Mouse (Mus musculus): Measurements from ENCODE around the gene H2-K1. TPM values are rescaled to one million over a fixed set of nuclear protein-coding genes. Genes with fewer than 3 reads are reported as not detected.

Gene H2-K1
- polyA plus RNA-seq, 1 experiment from 2014 or later: 26.8 TPM

- peaks cover 55% of the 10 kb centered on the region for H3K4me1 ChIP-seq
- peak; percentile 67 for ATAC-seq (ENCODE audit: low FRiP score, low read depth)
- peak within 1 kb of the TSS; percentile 48 for H3K4me3 ChIP-seq
- H3K9me3 ChIP-seq: no peaks in the 10 kb centered on the region
- H3K9ac ChIP-seq (replicated peaks): peak within 1 kb of the TSS; percentile 63
- peaks cover 55% of the 10 kb centered on the region for H3K36me3 ChIP-seq
- H3K27me3 ChIP-seq: no peaks in the 10 kb centered on the region
- H3K4me2 ChIP-seq (replicated peaks): peak within 1 kb of the TSS; percentile 76
- WGBS: 2% methylated on average over 45 of the region's 45 CpGs
- peak within 1 kb of the TSS; percentile 89 for H3K27ac ChIP-seq (replicated peaks)
These were observed 48.9 kb downstream of the H2-K1 start, which contains the start of gene B3galt4 for GRCm38 (mm10) chr17:33951021-33951946. TSS of gene B3galt4 (minus strand) at chr17:33951488.

- Histone ChIP-seq H3K4me1 (peaks cover 54% of the 10 kb centered on the region), H3K27ac (replicated peaks) (peak overlapping the region; percentile 89; the same call in 1 of the 2 replicates)
- ATAC-seq (ENCODE audit: low FRiP score, low read depth): no peak
These were observed 50.0 kb downstream of the H2-K1 start for GRCm38 (mm10) chr17:33950131-33950625.

GRCm38 (mm10) chr17:33948905-33949537 is 51.1 kb downstream of the H2-K1 start:
- Histone ChIP-seq H3K9ac (replicated peaks) (no peak overlapping the region), H3K4me3 (no peak overlapping the region), H3K4me2 (replicated peaks) (no peak overlapping the region), H3K9me3 (no peaks in the 10 kb centered on the region), H3K27ac (replicated peaks) (no peak overlapping the region), H3K36me3 (peaks cover 75% of the 10 kb centered on the region), H3K27me3 (no peaks in the 10 kb centered on the region), H3K4me1 (peaks cover 46% of the 10 kb centered on the region)
- no peak for ATAC-seq (ENCODE audit: low FRiP score, low read depth)
- WGBS: 93% methylated on average over 19 of the region's 19 CpGs

More at GRCm38 (mm10) chr17:33950131-33950625, 50.0 kb downstream of the H2-K1 start:
- H3K9ac ChIP-seq (replicated peaks): peak overlapping the region; percentile 63
- no peaks in the 10 kb centered on the region for H3K27me3 ChIP-seq
- 74% methylated on average over 10 of the region's 10 CpGs for WGBS
- peak overlapping the region; percentile 76 for H3K4me2 ChIP-seq (replicated peaks)
- peak overlapping the region; percentile 48 for H3K4me3 ChIP-seq
- peaks cover 66% of the 10 kb centered on the region for H3K36me3 ChIP-seq
- H3K9me3 ChIP-seq: no peaks in the 10 kb centered on the region

GRCm38 (mm10) chr17:33948090-33948904 is 51.9 kb downstream of the H2-K1 start:
- Histone ChIP-seq H3K4me1 (peaks cover 38% of the 10 kb centered on the region), H3K27ac (replicated peaks) (no peak overlapping the region), H3K27me3 (no peaks in the 10 kb centered on the region), H3K36me3 (peaks cover 77% of the 10 kb centered on the region), H3K4me3 (no peak overlapping the region), H3K9me3 (no peaks in the 10 kb centered on the region), H3K4me2 (replicated peaks) (no peak overlapping the region), H3K9ac (replicated peaks) (no peak overlapping the region)
- 87% methylated on average over 22 of the region's 22 CpGs for WGBS
- ATAC-seq (ENCODE audit: low FRiP score, low read depth): no peak

GRCm38 (mm10) chr17:33947430-33948089 is 52.6 kb downstream of the H2-K1 start:
- no peak overlapping the region for H3K4me3 ChIP-seq
- H3K4me2 ChIP-seq (replicated peaks): no peak overlapping the region
- no peak overlapping the region for H3K9ac ChIP-seq (replicated peaks)
- no peak for ATAC-seq (ENCODE audit: low FRiP score, low read depth)
- H3K27ac ChIP-seq (replicated peaks): no peak overlapping the region
- no peaks in the 10 kb centered on the region for H3K27me3 ChIP-seq
- H3K9me3 ChIP-seq: no peaks in the 10 kb centered on the region
- H3K4me1 ChIP-seq: peaks cover 31% of the 10 kb centered on the region
- peaks cover 77% of the 10 kb centered on the region for H3K36me3 ChIP-seq
- whole genome bisulfite sequencing: 91% methylated on average over 10 of the region's 10 CpGs

MicroRNA genes within 50 kb of the gene (microRNA counts, 519-probe panel; counts per million panel counts)
- 4,059 counts per million, percentile 24 among the panel's probes with 10 or more counts for microRNA mmu-miR-219

Small RNA genes lying within 50 kb of the gene (microRNA-seq; reads per million reads assigned to microRNA genes)
- 3.0 reads per million, percentile 8 among the genes with 10 or more reads in this experiment for gene Mir219a-1
- not detected for gene Mir219c

Other genes with a start within 250 kb of the H2-K1 start
- 422 and 447 TPM in 2 replicates for gene Rab11b, start 239.8 kb downstream of the H2-K1 start, polyA plus RNA-seq (2016; fragmentation: Nextera tagmentation; extraction: Ambion mirVana)
- gene Angptl4, start 218.5 kb downstream of the H2-K1 start, polyA plus RNA-seq (2016; fragmentation: Nextera tagmentation; extraction: Ambion mirVana): 21.1 and 28.3 TPM in 2 replicates
- 25.5 and 31.9 TPM in 2 replicates for gene Kank3, start 189.8 kb downstream of the H2-K1 start, polyA plus RNA-seq (2016; fragmentation: Nextera tagmentation; extraction: Ambion mirVana)
- gene Rps28, start 175.8 kb downstream of the H2-K1 start, polyA plus RNA-seq (2016; fragmentation: Nextera tagmentation; extraction: Ambion mirVana): 613 and 671 TPM in 2 replicates
- 436 and 454 TPM in 2 replicates for gene Ndufa7, start 175.8 kb downstream of the H2-K1 start, polyA plus RNA-seq (2016; fragmentation: Nextera tagmentation; extraction: Ambion mirVana)
- gene Cd320, start 157.3 kb downstream of the H2-K1 start, polyA plus RNA-seq (2016; fragmentation: Nextera tagmentation; extraction: Ambion mirVana): 59.8 and 63.5 TPM in 2 replicates
- not detected in 2 replicates for gene Gm7029, start 126.5 kb downstream of the H2-K1 start, polyA plus RNA-seq (2016; fragmentation: Nextera tagmentation; extraction: Ambion mirVana)
- gene Kifc1, start 109.7 kb downstream of the H2-K1 start, polyA plus RNA-seq (2016; fragmentation: Nextera tagmentation; extraction: Ambion mirVana): 3.8 and 4.4 TPM in 2 replicates
- gene Platr17, start 95.2 kb downstream of the H2-K1 start, polyA plus RNA-seq (2016; fragmentation: Nextera tagmentation; extraction: Ambion mirVana): 0.23 and 0.38 TPM in 2 replicates
- gene Daxx, start 90.9 kb downstream of the H2-K1 start, polyA plus RNA-seq (2016; fragmentation: Nextera tagmentation; extraction: Ambion mirVana): 64.6 and 66.2 TPM in 2 replicates
- gene Tapbp, start 84.4 kb downstream of the H2-K1 start, polyA plus RNA-seq (2016; fragmentation: Nextera tagmentation; extraction: Ambion mirVana): 19.1 and 21.9 TPM in 2 replicates
- 21.8 and 25.3 TPM in 2 replicates for gene Zbtb22, start 84.4 kb downstream of the H2-K1 start, polyA plus RNA-seq (2016; fragmentation: Nextera tagmentation; extraction: Ambion mirVana)
- gene Rgl2, start 70.8 kb downstream of the H2-K1 start, polyA plus RNA-seq (2016; fragmentation: Nextera tagmentation; extraction: Ambion mirVana): 69.9 and 74.3 TPM in 2 replicates
- gene Pfdn6, start 60.0 kb downstream of the H2-K1 start, polyA plus RNA-seq (2016; fragmentation: Nextera tagmentation; extraction: Ambion mirVana): 188 and 203 TPM in 2 replicates
- gene Wdr46, start 59.7 kb downstream of the H2-K1 start, polyA plus RNA-seq (2016; fragmentation: Nextera tagmentation; extraction: Ambion mirVana): 37.5 and 37.7 TPM in 2 replicates
- 8.1 and 8.7 TPM in 2 replicates for gene B3galt4, start 48.9 kb downstream of the H2-K1 start, polyA plus RNA-seq (2016; fragmentation: Nextera tagmentation; extraction: Ambion mirVana)
- 67.0 and 70.9 TPM in 2 replicates for gene Vps52, start 44.5 kb downstream of the H2-K1 start, polyA plus RNA-seq (2016; fragmentation: Nextera tagmentation; extraction: Ambion mirVana)
- gene Rps18, start 44.3 kb downstream of the H2-K1 start, polyA plus RNA-seq (2016; fragmentation: Nextera tagmentation; extraction: Ambion mirVana): 891 and 909 TPM in 2 replicates
- gene Ring1, start 24.3 kb upstream of the H2-K1 start, polyA plus RNA-seq (2016; fragmentation: Nextera tagmentation; extraction: Ambion mirVana): 25.2 and 27.0 TPM in 2 replicates
- 110 and 131 TPM in 2 replicates for gene H2-Ke6, start 27.7 kb upstream of the H2-K1 start, polyA plus RNA-seq (2016; fragmentation: Nextera tagmentation; extraction: Ambion mirVana)
- gene Slc39a7, start 31.3 kb upstream of the H2-K1 start, polyA plus RNA-seq (2016; fragmentation: Nextera tagmentation; extraction: Ambion mirVana): 180 and 184 TPM in 2 replicates
- 68.0 and 68.4 TPM in 2 replicates for gene Rxrb, start 31.5 kb upstream of the H2-K1 start, polyA plus RNA-seq (2016; fragmentation: Nextera tagmentation; extraction: Ambion mirVana)
- 2.3 and 4.0 TPM in 2 replicates for gene Col11a2, start 39.1 kb upstream of the H2-K1 start, polyA plus RNA-seq (2016; fragmentation: Nextera tagmentation; extraction: Ambion mirVana)
- 0.17 and 0.56 TPM in 2 replicates for gene H2-Oa, start 92.0 kb upstream of the H2-K1 start, polyA plus RNA-seq (2016; fragmentation: Nextera tagmentation; extraction: Ambion mirVana)
- 9.8 and 9.9 TPM in 2 replicates for gene H2-DMa, start 119.2 kb upstream of the H2-K1 start, polyA plus RNA-seq (2016; fragmentation: Nextera tagmentation; extraction: Ambion mirVana)
- 144 and 148 TPM in 2 replicates for gene Brd2, start 122.3 kb upstream of the H2-K1 start, polyA plus RNA-seq (2016; fragmentation: Nextera tagmentation; extraction: Ambion mirVana)
- gene H2-DMb2, start 143.0 kb upstream of the H2-K1 start, polyA plus RNA-seq (2016; fragmentation: Nextera tagmentation; extraction: Ambion mirVana): 0.16 and 0.23 TPM in 2 replicates
- gene H2-DMb1, start 152.7 kb upstream of the H2-K1 start, polyA plus RNA-seq (2016; fragmentation: Nextera tagmentation; extraction: Ambion mirVana): 0.16 and 0.73 TPM in 2 replicates
- gene Tap1, start 187.2 kb upstream of the H2-K1 start, polyA plus RNA-seq (2016; fragmentation: Nextera tagmentation; extraction: Ambion mirVana): 1.4 and 1.8 TPM in 2 replicates
- gene Psmb9, start 187.4 kb upstream of the H2-K1 start, polyA plus RNA-seq (2016; fragmentation: Nextera tagmentation; extraction: Ambion mirVana): 1.3 and 1.5 TPM in 2 replicates
- 1.6 and 2.1 TPM in 2 replicates for gene Psmb8, start 197.4 kb upstream of the H2-K1 start, polyA plus RNA-seq (2016; fragmentation: Nextera tagmentation; extraction: Ambion mirVana)
- 0.79 and 0.82 TPM in 2 replicates for gene Tap2, start 203.2 kb upstream of the H2-K1 start, polyA plus RNA-seq (2016; fragmentation: Nextera tagmentation; extraction: Ambion mirVana)
- gene H2-Ob, start 238.6 kb upstream of the H2-K1 start, polyA plus RNA-seq (2016; fragmentation: Nextera tagmentation; extraction: Ambion mirVana): not detected in 2 replicates

Data from midbrain, embryonic 12.5 days (tissue).